Mouse (Mus musculus) cerebellum, adult 2 months (tissue): Measurements from ENCODE around the gene Akap8l.

Experiments used
- CTCF ChIP-seq: fragments of 200-500 bp; IDR thresholded peaks from 2 replicates; pipeline ENCODE4 v1.5.1; 2011; ENCODE audit warnings: low read depth, mild to moderate bottlenecking, control low read depth, low read length, moderate library complexity, borderline replicate concordance; ENCODE audit not compliant: insufficient read depth
- POLR2A ChIP-seq: fragments of 200-500 bp; IDR thresholded peaks from 2 replicates; pipeline ENCODE4 v1.6.1; 2011; ENCODE audit warnings: low read length, control low read depth, borderline replicate concordance; ENCODE audit not compliant: insufficient read depth

DNA sequence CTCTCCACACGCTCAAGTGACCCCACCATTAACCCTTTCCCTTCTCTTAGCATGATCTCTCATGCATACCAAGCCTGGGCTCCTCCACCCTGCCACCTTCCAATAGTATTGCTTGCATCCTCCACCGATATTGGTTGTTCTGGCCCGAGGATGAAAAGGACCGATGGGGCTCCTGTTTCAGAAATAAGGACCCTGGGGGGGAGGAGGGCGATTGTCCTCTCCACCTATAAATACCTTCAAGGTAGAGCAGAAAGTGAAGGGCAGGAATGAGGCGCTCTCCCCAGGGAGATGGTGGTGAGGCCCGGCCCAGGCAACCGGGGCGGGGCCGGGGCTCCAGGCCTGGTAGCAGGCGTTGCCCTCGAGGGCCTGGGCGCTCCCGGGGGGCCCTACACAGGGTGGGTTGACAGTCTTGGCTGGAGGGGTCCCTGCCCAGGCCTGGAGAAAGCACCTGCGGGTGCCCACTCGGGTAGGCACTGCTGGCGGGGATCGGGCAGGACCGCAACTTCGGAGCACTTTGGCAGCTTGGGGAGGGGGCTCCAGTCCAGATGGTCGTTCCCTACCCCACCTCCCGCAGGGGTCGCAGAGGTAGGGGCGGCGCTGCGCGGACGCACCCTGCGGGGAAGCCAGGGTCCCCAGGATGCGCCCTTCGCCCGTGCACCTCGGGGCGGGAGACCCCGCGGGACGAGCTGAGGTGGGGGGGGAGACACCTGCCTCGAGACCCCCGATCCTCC, 38.1 kb upstream of the Akap8l start:
- no peak for TF ChIP-seq CTCF
- no peak for TF ChIP-seq POLR2A
